Mouse (Mus musculus) spleen, embryonic (tissue): ENCODE data around the gene Rgs3.

Experiments
- CTCF ChIA-PET: fragments of 350-600 bp; sonication (Branson Sonifier 250); formaldehyde crosslinking; loops from one replicate; lab custom pipeline; 2022; lab: Charles Lee

Rgs3 gene

GRCm38 (mm10) chr4:62737983-62738695 lies 178.5 kb downstream of the Rgs3 start:
- CTCF ChIA-PET, result interaction anchor here (0.6 kb wide), 1 partner anchor 261 kb away, joined by 6 read pairs; no protein-coding TSS in a partner anchor

GRCm38 (mm10) chr4:62738996-62739395 lies 179.3 kb downstream of the Rgs3 start:
- CTCF ChIA-PET, result interaction anchor here (0.6 kb wide), 1 partner anchor 262 kb away, joined by 6 read pairs; no protein-coding TSS in a partner anchor

GRCm38 (mm10) chr4:62739591-62739990 lies 179.9 kb downstream of the Rgs3 start:
- CTCF ChIA-PET, result no interaction called here

- CTCF ChIA-PET, result interaction anchor here (0.5 kb wide), 1 partner anchor 10 kb away, joined by 3 read pairs; no protein-coding TSS in a partner anchor
These were observed 180.8 kb downstream of the Rgs3 start for GRCm38 (mm10) chr4:62740282-62741054.

GRCm38 (mm10) chr4:62741055-62741453 lies 181.4 kb downstream of the Rgs3 start:
- CTCF ChIA-PET, result interaction anchor here (0.5 to 0.6 kb wide), 2 partner anchors 9 to 213 kb away, joined by 3 read pairs; no protein-coding TSS in a partner anchor

GRCm38 (mm10) chr4:62741601-62742000 lies 182.0 kb downstream of the Rgs3 start:
- CTCF ChIA-PET, result interaction anchor here (0.6 kb wide), 1 partner anchor 213 kb away, joined by 3 read pairs; no protein-coding TSS in a partner anchor

- CTCF ChIA-PET, result no interaction called here
These were observed 183.5 kb downstream of the Rgs3 start for GRCm38 (mm10) chr4:62742885-62743760.

- CTCF ChIA-PET, result no interaction called here
These were observed 184.9 kb downstream of the Rgs3 start for GRCm38 (mm10) chr4:62744534-62744956.

GRCm38 (mm10) chr4:62744985-62745638 lies 185.5 kb downstream of the Rgs3 start:
- CTCF ChIA-PET, result no interaction called here
